Mouse (Mus musculus) frontal cortex, postnatal 25 days (tissue): ENCODE measurements at regions not wholly inside any gene's neighbourhood (a gene's known extent, or its start where the extent isn't known, plus 50 kb on each side); places are given as distances from the start of the nearest gene placed in this dataset.

Experiments used
- DNase-seq, 2 experiments: peaks; one replicate each; pipeline ENCODE4 v3.0.0; 2022; ENCODE audit warnings: low spot score in 2 of 2

GRCm38 (mm10) chr5:126733470-126733869 is 508.1 kb upstream of the Tmem132c start:
- peak; percentile 76 to 78 for DNase-seq

GRCm38 (mm10) chr5:126735733-126736132 is 505.9 kb upstream of the Tmem132c start:
- no peak for DNase-seq

GRCm38 (mm10) chr5:126737681-126738080 is 503.9 kb upstream of the Tmem132c start:
- no peak for DNase-seq

- no peak for DNase-seq
Observed at GRCm38 (mm10) chr5:126740861-126741410, 500.7 kb upstream of the Tmem132c start.

DNA sequence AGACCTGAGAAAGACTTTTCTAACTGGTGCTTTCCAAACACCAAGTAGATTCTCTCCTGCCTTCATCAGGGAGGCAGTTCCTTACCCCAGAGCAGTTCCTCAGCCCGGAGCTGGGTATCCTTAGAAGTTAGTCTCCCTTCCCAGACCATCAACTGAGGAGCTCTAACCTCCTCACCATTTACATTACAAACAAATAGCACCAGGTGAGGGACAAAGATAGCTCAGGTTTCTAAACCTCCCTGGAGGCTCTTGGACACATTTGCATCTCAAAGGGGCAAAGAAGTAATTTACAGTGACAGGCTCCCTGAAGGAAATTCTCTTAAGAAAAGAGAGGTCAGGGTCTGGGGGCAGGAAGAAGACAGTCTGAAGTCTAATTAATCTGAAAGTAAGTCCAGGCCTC is 486.5 kb upstream of the Tmem132c start:
- DNase-seq = no peak

DNA sequence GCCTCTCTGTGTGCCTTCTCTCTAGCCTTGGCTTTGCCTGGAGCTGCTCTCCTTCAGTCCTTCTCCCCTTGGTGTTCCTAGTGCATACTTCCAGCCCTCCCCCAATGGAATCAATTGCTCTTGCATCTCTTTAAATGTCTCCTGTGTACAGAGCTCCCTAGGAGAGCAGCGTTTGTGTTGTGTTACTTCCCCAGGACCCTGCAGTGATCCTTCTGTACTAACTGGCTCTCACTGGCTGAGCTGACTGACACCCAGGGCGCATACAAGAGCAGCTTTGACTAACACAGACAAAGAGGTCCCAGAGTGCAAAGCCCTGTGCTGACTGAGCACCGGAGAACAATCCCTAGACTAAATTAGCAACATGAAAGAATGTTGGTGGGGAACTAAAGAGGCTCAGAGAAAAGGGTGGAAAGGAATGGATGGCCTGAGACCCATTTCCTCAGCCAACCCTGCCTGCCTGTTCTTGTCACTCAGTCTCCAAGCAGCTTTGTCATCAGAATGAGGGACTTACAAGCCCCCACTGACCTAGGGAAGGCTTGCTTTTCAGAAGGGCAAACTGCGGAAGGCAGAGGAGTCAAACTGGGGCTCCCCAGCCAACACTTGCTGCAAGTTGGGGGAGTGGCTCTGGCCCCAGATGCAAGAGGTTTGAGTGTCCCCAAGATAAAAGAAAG is 476.4 kb upstream of the Tmem132c start:
- no peak for DNase-seq

DNA sequence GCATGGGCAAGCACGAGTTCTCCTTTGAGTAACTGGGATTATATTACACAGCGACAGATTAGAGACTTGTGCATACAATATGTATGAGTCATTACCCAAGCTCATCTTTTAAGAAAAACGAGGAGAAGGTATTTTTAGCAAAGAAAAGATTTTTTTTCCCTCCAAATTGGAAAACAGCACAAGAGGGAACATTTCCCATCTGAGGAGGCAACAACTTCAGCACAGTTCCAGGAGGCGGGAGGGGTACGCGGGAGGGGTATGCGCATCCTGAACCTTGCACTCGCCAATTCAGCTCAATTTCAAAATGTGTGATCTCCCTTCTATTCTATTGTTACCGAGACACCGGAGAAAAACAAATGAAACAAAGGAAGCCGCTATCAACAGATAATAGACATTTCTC is 472.6 kb upstream of the Tmem132c start:
- DNase-seq = no peak

DNA sequence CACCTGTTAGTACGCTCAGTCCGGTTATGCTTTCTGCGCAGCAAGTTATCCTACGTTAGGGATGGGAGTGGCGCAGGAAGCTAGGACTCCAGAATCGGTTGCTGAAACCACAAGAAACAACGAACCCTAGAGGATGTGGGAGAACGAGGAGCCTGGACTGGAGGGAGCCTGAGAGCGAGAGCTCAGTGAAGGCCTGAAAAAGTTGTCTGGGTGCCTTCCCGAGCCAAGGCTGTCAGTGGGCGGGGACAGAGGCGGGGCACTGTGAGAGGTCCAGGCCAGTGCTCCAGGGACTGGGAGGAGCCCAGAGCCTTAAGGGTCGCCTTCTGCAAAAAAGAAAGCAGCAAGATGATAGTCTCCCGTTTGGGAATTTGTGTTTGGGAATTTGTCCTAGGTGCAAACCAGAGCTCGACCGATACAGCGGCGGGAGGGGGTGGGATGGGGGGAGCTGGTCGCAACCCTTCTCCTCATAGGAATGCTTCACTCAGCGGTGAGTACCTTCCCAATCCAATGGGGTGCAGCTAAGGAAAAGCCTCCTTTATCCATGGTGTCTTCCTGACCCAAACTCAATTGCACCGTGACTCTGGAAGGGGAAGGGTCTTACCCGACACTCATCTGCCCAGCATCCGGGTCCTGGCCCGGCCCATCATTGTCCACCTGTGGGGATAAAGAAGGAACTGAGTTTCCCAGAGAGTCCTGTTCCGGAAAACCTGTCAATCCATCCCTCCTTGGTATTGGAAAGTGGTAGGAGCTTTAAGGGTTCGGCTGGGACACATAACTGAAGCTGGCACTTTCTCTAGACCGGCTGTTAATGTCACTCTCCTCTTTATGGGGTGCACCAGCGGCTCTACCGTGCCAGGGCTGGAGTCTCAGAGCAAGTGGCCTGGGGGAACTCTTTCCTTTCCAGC is 453.6 kb upstream of the Tmem132c start:
- DNase-seq = no peak

GRCm38 (mm10) chr5:126799698-126800279 is 441.8 kb upstream of the Tmem132c start:
- no peak for DNase-seq

DNA sequence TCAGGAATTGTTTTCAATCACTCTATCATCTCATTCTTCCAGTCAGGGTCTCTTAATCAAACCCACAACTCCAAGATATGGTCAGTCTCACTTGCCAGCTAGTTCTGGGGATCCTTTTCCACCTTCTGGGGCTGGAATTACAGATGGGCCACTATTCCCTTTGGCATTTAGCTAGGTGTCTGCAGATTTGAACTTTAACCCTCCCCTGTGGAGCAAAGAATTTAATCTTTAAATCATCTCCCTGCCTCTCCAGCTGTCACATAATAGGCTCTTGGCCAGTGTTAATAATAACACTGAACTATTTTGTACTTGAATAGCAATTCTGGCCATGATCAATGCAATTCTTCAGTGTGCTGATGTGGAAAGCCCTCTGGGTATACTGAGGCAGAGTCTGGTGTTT is 435.0 kb upstream of the Tmem132c start:
- no peak for DNase-seq

GRCm38 (mm10) chr5:126816069-126816468 is 425.5 kb upstream of the Tmem132c start:
- DNase-seq = no peak

GRCm38 (mm10) chr5:126835440-126835839 is 406.2 kb upstream of the Tmem132c start:
- no peak for DNase-seq

DNA sequence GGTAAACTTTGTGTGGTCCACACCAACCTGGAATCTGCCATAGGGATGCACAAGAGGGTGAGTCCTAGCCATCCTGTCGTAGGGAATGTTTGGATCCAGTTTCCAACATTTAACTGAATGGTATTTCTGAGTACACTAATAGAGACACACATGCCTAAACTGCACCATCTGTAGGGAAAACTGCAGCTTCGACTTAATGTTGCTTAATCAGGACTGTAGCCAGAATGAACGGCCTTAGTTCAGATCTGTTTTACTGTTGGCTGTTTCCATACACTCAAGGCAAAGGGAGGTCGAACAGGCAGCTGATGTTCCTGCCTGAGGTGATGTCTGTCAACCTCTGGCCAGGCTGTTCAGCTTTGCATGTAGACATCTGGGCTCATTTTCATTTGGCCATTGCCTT is 399.0 kb upstream of the Tmem132c start:
- DNase-seq = no peak

DNA sequence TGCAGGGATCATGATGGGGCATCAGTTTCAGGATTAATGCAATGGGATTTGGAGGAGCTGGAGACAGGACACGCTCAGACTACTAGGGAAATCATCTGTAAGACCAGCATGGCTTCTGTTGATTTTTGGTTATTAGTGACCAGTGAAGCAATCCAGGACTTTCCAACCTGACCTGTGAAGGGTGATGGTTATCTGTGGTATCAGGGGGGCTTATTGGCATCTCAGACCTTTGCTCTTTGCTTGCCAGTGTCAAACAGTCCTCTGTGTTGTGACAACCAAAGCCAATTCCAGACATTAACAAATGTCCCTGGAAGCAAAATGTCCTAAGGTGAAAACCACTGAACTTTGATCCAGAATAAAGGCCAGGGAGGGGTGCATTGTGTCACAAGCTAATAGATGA is 379.5 kb upstream of the Tmem132c start:
- DNase-seq = no peak

GRCm38 (mm10) chr5:126875842-126876241 is 365.8 kb upstream of the Tmem132c start:
- no peak for DNase-seq

- DNase-seq = no peak
Observed at GRCm38 (mm10) chr5:126890710-126891109, 350.9 kb upstream of the Tmem132c start.

GRCm38 (mm10) chr5:126893063-126893462 is 348.5 kb upstream of the Tmem132c start:
- no peak for DNase-seq

- DNase-seq = no peak
Observed at GRCm38 (mm10) chr5:126910084-126910483, 331.5 kb upstream of the Tmem132c start.

DNA sequence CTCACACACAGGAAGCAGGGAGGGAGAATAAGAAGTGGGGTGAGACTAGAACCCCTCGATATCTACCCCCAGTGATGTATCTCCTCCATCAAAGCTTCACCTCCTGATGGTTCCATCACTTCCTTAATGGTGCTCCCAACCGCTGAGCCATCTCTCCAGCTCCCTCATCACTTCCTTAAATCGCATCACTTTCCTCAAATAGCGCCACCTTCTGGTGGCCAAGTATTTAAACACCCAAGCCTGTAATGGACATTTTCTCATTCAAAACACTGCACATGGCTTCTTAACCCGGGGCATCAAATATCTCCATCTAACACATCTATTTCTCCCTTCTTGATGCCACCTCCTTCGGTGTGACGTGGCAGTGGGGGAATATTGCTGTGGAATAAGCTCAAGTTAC is 324.3 kb upstream of the Tmem132c start:
- DNase-seq = no peak

- no peak for DNase-seq
Observed at GRCm38 (mm10) chr5:126933466-126933865, 308.1 kb upstream of the Tmem132c start.

DNA sequence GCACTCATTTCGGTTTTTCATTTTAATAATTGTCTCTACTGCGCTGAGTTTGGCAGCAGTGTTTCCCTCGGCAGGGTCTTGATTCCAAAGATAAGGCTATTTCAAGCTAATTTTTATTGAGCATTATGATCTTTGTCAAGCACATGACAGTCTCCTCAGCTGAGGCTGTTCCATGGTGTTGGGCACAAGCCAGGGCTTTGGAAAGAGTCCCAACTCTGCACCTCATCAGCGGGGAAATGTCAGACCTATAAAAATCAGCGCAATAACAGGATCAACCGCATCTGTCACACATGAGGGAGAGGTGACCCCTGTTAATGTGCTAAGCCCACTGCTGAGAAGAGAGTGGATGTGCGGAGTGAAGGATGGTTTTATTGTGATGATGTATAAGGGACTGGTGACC is 296.7 kb upstream of the Tmem132c start:
- no peak for DNase-seq

DNA sequence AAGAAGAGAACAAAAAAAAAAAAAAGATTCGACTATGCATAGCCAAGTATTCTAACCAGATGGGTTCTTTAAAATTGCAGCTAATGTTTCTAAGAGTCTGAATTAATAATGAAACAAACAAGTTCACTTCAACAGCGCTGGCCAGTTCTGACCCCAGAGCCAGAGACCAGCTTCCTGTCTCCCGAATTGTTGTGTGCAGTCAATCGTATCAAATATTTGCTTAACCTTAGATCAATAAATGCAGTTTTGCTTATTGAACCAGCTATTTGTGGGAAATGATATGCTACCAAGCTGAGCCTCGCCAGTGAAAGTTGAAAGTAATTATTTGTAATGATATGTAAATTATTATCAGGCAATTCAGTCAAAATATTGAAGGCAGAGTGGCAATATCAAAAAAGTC is 287.4 kb upstream of the Tmem132c start:
- DNase-seq = no peak
